Mouse (Mus musculus) lung, postnatal 10 days (tissue): ENCODE data around the gene Crybb3.
A peak's percentile ranks its signal among the peaks of the same experiment; 100 is the strongest.

ENCODE experiments used
- DNase-seq: peaks from one replicate; pipeline ENCODE4 v3.0.0; 2021

Gene Crybb3

GRCm38 (mm10) chr5:113045511-113046273 is 35.7 kb downstream of the Crybb3 start:
- DNase-seq, result no peak

GRCm38 (mm10) chr5:113043531-113043930 is 37.9 kb downstream of the Crybb3 start:
- no peak for DNase-seq

- DNase-seq, result peak; percentile 68
Observed at GRCm38 (mm10) chr5:113041567-113042071, 39.8 kb downstream of the Crybb3 start.

- peak; percentile 58 for DNase-seq
Observed at GRCm38 (mm10) chr5:113040776-113041175, 40.6 kb downstream of the Crybb3 start.

- DNase-seq, result no peak
Observed at GRCm38 (mm10) chr5:113038601-113039000, 42.8 kb downstream of the Crybb3 start.

GRCm38 (mm10) chr5:113035094-113036047 is 46.0 kb downstream of the Crybb3 start:
- peak; percentile 63 for DNase-seq

- DNase-seq, result no peak
Observed at GRCm38 (mm10) chr5:113031201-113031754, 50.1 kb downstream of the Crybb3 start.

- peak; percentile 46 for DNase-seq
Observed at GRCm38 (mm10) chr5:113030082-113030481, 51.3 kb downstream of the Crybb3 start.

GRCm38 (mm10) chr5:113026706-113027105 is 54.7 kb downstream of the Crybb3 start:
- no peak for DNase-seq
